20 mouse cellular contexts compared by ENCODE assay signal in genomic region chr3:58167121-58167520, GRCm38 (mm10).
"Had no signal": no experiment of that assay in that cellular context is flagged by ENCODE, and none has a peak within 500 bp of the region (broad histone marks: within the 10 kb centered on the region; RNA-seq: fewer than 3 reads in every experiment).

No protein-coding gene starts in this region.

- H3K36me3 ChIP-seq: limb, embryonic 12.5 days; limb, embryonic 15.5 days; midbrain, embryonic 12.5 days; midbrain, embryonic 15.5 days; neural tube, embryonic 12.5 days; neural tube, embryonic 15.5 days had no signal

- H3K9me3 ChIP-seq: limb, embryonic 12.5 days; limb, embryonic 15.5 days; midbrain, embryonic 12.5 days; midbrain, embryonic 15.5 days; neural tube, embryonic 12.5 days; neural tube, embryonic 15.5 days had no signal

- DNase-seq: kidney, postnatal 14 days; liver, postnatal 0 days; right cerebral cortex, adult 18-20 months; right cerebral cortex, postnatal 14 days; right cerebral cortex, postnatal 4 days; thymus, adult 2 months; thymus, postnatal 14 days; thymus, postnatal 4 days had no signal

- H3K4me3 ChIP-seq: limb, embryonic 12.5 days; limb, embryonic 15.5 days; midbrain, embryonic 12.5 days; midbrain, embryonic 15.5 days; neural tube, embryonic 12.5 days; neural tube, embryonic 15.5 days had no signal

- H3K4me2 ChIP-seq: limb, embryonic 12.5 days; limb, embryonic 15.5 days; liver, embryonic 11.5 days; lung, embryonic 14.5 days; midbrain, embryonic 12.5 days; midbrain, embryonic 15.5 days; neural tube, embryonic 12.5 days; neural tube, embryonic 15.5 days had no signal

- H3K9ac ChIP-seq: limb, embryonic 12.5 days; limb, embryonic 15.5 days; liver, embryonic 14.5 days; liver, postnatal 0 days; lung, embryonic 14.5 days; midbrain, embryonic 12.5 days; midbrain, embryonic 15.5 days; neural tube, embryonic 12.5 days; neural tube, embryonic 15.5 days had no signal

- H3K27me3 ChIP-seq: limb, embryonic 12.5 days; midbrain, embryonic 15.5 days; neural tube, embryonic 15.5 days had no signal

- H3K4me1 ChIP-seq: limb, embryonic 12.5 days; limb, embryonic 15.5 days; neural tube, embryonic 12.5 days had no signal

- ATAC-seq: liver, postnatal 0 days; lung, postnatal 0 days; midbrain, embryonic 15.5 days had no signal

- H3K27ac ChIP-seq: limb, embryonic 12.5 days; limb, embryonic 15.5 days; liver, embryonic 14.5 days; macrophage; midbrain, embryonic 12.5 days; midbrain, embryonic 15.5 days; neural tube, embryonic 12.5 days; neural tube, embryonic 15.5 days; stomach, postnatal 0 days had no signal
